Mouse (Mus musculus) NIH3T3 (cell line): ENCODE data around the gene Otud7a.

Experiments
- DNase-seq: peaks from one replicate; pipeline ENCODE4 v3.0.0-alpha.2; 2012; ENCODE audit warnings: low read depth

Gene Otud7a

DNA sequence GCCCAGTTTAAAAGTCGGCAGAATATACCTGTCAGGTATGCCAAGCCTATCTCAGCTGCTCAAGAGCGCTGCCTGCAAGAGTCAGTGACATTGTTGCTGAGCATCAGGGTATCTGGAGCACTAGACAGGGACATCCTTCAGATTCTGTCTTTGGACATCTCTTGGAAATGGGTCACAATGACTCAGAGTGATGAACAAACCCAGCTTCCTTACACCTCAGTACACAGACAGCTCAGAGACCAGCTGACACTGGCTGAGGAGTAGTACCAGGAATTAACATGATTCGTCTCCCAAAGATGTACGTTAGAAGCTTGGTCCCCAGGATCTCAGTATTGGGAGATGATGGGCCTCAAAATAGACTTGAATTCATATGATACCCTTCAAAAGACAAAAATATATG lies 332.8 kb downstream of the Otud7a start:
- DNase-seq = no peak

DNA sequence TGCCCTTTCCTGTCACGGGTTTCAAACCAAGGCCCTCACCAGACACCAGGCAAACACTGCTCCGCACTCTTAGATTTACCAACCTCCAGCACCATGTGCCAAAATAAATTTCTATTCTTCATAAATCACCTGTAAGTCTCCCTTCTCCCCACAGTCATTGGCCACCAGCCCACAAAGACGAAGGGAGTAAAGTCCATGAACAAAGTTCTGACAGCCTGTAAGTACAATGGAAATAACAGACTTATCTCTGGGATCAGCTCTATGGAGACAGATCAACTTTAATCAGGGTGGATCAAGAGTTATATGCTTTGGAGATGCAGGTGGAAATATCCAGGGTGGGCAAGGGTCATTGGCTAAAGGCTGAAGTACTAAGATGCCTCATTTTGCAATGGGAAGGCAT lies 336.3 kb downstream of the Otud7a start:
- no peak for DNase-seq

DNA sequence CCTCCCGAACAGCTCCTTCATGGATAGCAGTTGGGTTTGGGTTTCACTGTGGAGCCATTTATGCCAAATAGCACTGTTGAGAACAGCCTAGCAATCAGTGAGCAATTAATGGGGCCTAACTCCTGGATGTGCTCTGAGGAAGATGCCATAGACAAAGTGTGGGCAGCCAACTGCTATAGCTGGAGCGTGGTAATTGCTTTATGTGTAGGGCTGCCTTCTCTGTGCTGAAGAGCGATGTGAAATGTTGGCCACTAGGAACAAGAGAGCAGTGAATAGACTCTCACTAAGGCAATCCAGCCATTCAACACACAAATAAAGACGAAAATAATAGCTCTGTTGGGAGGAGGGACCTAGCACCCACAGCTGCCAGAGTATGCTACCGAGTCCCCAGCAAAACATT lies 345.2 kb downstream of the Otud7a start:
- DNase-seq = no peak

DNA sequence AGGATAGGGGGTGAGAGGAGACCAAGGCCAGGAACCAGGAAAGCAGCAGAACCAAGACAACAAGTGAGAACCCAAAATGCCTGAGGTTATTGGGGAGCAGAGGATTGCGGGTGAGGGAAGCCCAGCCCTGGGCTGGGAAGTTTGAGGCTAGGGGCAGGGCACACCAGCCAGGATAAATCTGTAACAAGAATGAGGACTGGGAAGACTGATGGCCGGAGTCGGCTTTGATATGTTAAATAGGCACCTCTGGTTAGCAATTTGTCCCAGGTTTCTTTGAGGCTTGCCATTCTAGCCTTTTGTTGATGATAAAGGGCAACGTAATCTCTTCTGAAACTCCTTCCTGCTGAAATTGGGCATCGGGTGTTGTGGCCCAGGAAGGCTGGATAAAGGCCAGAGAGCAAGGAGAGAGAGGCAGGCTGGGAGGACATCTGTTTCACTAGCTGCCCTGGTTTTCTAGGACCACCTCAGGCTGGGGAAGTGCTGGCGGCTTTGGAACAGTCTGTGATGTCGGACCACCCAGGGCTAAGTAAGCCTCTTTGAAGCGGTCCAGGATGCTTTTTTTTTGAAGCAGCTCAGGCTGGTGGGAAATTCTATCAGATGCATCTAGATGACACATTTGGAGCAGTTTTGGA lies 351.6 kb downstream of the Otud7a start:
- no peak for DNase-seq

DNA sequence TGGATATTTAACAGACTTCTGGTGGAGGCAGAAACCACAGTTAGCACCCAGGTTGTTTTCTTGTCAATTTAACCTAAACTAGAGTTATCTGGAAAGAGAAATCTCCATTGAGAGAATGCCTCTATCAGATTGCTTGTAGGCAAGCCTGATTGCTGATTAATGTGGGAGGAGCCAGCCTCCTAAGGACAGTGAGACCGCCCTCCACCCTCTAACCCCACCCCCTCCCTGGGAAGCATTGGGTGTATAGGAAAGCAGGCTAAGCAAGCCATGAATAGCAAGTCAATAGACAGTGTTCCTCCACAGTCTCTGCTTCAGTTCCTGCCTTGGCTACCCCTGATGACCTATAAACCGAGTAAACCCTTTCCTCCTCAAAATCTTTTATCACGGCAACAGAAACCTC lies 353.9 kb downstream of the Otud7a start:
- no peak for DNase-seq

DNA sequence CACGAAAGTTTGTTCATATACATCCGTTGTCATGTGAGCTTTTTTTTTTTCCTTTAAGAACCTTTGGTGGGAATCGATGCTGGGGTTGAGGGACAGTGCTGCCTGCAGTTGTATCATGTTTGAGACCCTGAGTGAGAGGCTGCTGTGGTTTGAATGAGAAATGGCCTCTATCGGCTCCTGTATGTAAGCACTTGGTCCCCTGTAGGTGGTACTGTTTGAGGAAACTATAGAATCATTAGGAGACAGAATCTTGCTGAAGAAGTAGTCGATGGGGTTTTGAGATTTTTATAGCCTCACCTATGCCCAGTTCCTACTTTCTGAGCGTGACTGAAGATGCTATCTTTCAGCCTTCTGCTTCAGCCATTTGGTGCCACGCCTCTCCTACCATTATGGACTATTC lies 354.8 kb downstream of the Otud7a start:
- DNase-seq = no peak

DNA sequence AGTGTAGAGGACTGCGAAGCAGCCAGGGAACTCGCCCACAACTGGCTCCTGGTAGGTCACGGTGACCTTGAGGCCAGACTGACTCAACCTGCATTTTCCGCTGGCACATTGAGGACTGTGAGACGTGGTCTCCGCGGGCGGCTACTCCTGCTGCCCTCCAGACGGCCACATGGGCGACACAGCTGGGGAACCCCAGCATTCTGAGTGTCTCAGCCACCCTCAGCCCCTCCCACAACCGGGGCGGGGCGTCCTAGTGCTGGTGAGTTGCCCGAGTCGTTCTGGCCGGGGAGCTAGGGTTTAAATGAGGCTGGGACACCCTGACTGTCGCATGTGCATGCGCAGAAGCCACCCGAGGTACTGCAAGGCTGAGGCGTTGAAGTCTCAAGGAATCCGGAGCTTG lies 358.2 kb downstream of the Otud7a start:
- no peak for DNase-seq
